Mouse (Mus musculus): Measurements from ENCODE around the gene Fancl.

The Fancl gene

GRCm38 (mm10) chr11:26489761-26490466 is 104.0 kb downstream of the Fancl start:
- DNase-seq (ENCODE audit: low spot score), result no peak

DNA sequence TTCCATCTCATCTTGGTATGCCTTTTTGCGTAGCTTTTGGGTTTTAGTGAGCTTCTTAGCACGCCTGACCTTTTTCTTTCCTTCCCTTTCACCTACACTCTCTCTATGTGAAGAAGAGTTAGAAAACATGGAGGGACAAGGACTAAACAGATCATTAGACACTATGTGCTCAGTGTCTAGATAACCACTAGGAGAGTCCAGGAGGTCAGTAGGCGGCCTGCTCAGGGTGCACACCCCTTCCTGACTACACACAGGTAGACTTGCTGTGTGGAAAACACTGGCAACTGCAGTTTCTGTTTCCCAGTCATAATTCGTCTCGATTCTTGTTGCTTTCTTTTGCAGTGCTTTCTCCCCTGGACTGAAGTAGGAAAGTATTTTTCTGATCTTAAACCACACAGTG is 110.0 kb downstream of the Fancl start:
- no peak for DNase-seq (ENCODE audit: low spot score)

DNA sequence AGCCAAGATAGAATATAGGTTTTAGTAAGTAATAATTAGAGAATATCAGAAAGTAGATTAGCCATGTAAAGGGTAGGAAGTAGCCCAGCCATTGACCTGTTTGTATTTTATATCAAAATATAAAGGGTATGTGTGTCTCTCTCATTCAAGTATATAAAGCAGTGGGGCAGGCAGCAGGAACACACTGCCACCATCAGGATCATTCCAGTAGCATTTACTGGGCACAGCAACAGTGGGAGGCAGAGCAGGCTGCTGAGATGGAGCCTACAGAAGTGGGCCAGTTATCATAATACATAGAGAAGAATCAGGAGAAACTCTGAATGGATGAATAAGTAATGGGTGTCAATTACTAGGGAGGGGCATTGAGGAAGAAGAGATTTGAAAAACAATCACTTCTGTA is 127.7 kb downstream of the Fancl start:
- no peak for DNase-seq (ENCODE audit: low spot score)

- no peak for DNase-seq (ENCODE audit: low spot score)
Observed at GRCm38 (mm10) chr11:26516086-26516485, 130.2 kb downstream of the Fancl start.

- no peak for DNase-seq (ENCODE audit: low spot score)
Observed at GRCm38 (mm10) chr11:26518991-26519390, 133.1 kb downstream of the Fancl start.
